In genomic region chr1:154104006-154104600, GRCm38 (mm10) we compare ENCODE assay signal across 16 mouse cellular contexts.
DNase-seq lines count a peak whose midpoint lies in the region; ATAC-seq lines count a peak whose summit lies in the region.
"Had no signal": no experiment of that assay in that cellular context is flagged by ENCODE, and none has a peak within 500 bp of the region (broad histone marks: within the 10 kb centered on the region; RNA-seq: fewer than 3 reads in every experiment).

No protein-coding gene starts in this region.

- no peaks in the 10 kb centered on the region for H3K36me3 ChIP-seq in kidney, embryonic 15.5 days
- H3K36me3 ChIP-seq in hindbrain, embryonic 15.5 days = no peaks in the 10 kb centered on the region
- H3K36me3 ChIP-seq: liver, embryonic 15.5 days had no signal

- no peak overlapping the region for H3K4me3 ChIP-seq in kidney, embryonic 15.5 days (replicated peaks)
- no peak overlapping the region for H3K4me3 ChIP-seq in hindbrain, embryonic 15.5 days
- H3K4me3 ChIP-seq: forebrain, embryonic 13.5 days; liver, embryonic 15.5 days had no signal

- no peaks in the 10 kb centered on the region for H3K9me3 ChIP-seq in kidney, embryonic 15.5 days (replicated peaks)
- no peaks in the 10 kb centered on the region for H3K9me3 ChIP-seq in hindbrain, embryonic 15.5 days
- H3K9me3 ChIP-seq: forebrain, embryonic 13.5 days; liver, embryonic 15.5 days had no signal

- no peak overlapping the region for H3K4me2 ChIP-seq in kidney, embryonic 15.5 days
- no peak overlapping the region for H3K4me2 ChIP-seq in hindbrain, embryonic 15.5 days
- H3K4me2 ChIP-seq: forebrain, embryonic 13.5 days; liver, embryonic 15.5 days had no signal

- whole genome bisulfite sequencing in kidney, embryonic 15.5 days = 83% methylated on average over 4 of the region's 4 CpGs
- 83% methylated on average over 4 of the region's 4 CpGs for WGBS in hindbrain, embryonic 15.5 days

- H3K4me1 ChIP-seq in kidney, embryonic 15.5 days = peaks cover 13% of the 10 kb centered on the region
- H3K4me1 ChIP-seq in hindbrain, embryonic 15.5 days (replicated peaks) = peaks cover 15% of the 10 kb centered on the region
- H3K4me1 ChIP-seq: liver, embryonic 15.5 days had no signal

- H3K27me3 ChIP-seq in kidney, embryonic 15.5 days = no peaks in the 10 kb centered on the region
- no peaks in the 10 kb centered on the region for H3K27me3 ChIP-seq in hindbrain, embryonic 15.5 days
- H3K27me3 ChIP-seq: forebrain, embryonic 13.5 days; liver, embryonic 15.5 days had no signal

- H3K9ac ChIP-seq in kidney, embryonic 15.5 days = no peak overlapping the region
- no peak overlapping the region for H3K9ac ChIP-seq in hindbrain, embryonic 15.5 days
- H3K9ac ChIP-seq: forebrain, embryonic 13.5 days; liver, embryonic 15.5 days had no signal

- ATAC-seq in kidney, embryonic 15.5 days (replicated peaks; ENCODE audit: low FRiP score) = no peak
- no peak for ATAC-seq in hindbrain, embryonic 15.5 days (ENCODE audit: low FRiP score, low read depth)
- ATAC-seq: forebrain, embryonic 13.5 days had no signal

- DNase-seq in kidney, adult 18-20 months = no peak
- peak; percentile 58 to 65 for DNase-seq in spleen, postnatal 36 days (ENCODE audit: low spot score in 2 of 2)
- DNase-seq in spleen, adult 12 weeks (ENCODE audit: low spot score) = no peak
- DNase-seq in adipocyte (ENCODE audit: low spot score) = no peak
- DNase-seq in c-Kit-positive CD71-positive TER-119-positive erythroid progenitor cells, embryonic 14.5 days (ENCODE audit: low spot score) = no peak
- DNase-seq: adrenal gland, adult 8-10 months; cerebellum, postnatal 36 days; gastrocnemius, postnatal 25 days; heart, postnatal 10 days; kidney, adult 2 months; thymus, postnatal 14 days had no signal

- 0 out of 2 replicates have a peak overlapping the region, but pooled peaks have one; percentile 6 for H3K27ac ChIP-seq in kidney, embryonic 15.5 days
- peak overlapping the region; percentile 71 for H3K27ac ChIP-seq in hindbrain, embryonic 15.5 days (replicated peaks)
- H3K27ac ChIP-seq: forebrain, embryonic 13.5 days; liver, embryonic 15.5 days; macrophage had no signal

Comparison
In these comparisons a context has a peak if more than half of its experiments do, and no peak if none do; other contexts are left out.
1. DNase-seq: peak in spleen, postnatal 36 days (2 of 2); none in kidney, adult 18-20 months (single experiment), spleen, adult 12 weeks (single experiment), adipocyte (single experiment) and c-Kit-positive CD71-positive TER-119-positive erythroid progenitor cells, embryonic 14.5 days (single experiment).